Mouse (Mus musculus): ENCODE data around the gene Fth1. TPM values are rescaled to one million over a fixed set of nuclear protein-coding genes. Genes with fewer than 3 reads are reported as not detected.

The Fth1 gene
- polyA plus RNA-seq, 1 experiment from 2014 or later, result 1,529 TPM

GRCm38 (mm10) chr19:10011408-10011807, 31.0 kb downstream of the Fth1 start:
- Histone ChIP-seq H3K4me3 (ENCODE audit: low read depth, low read length) (no peak overlapping the region), H3K4me2 (ENCODE audit: low read length) (no peak overlapping the region), H3K36me3 (ENCODE audit: control insufficient read depth, insufficient read depth, low read length) (no peaks in the 10 kb centered on the region), H3K9me3 (ENCODE audit: control insufficient read depth, low read length) (no peaks in the 10 kb centered on the region), H3K9ac (ENCODE audit: low read length) (no peak overlapping the region), H3K27me3 (replicated peaks; ENCODE audit: control insufficient read depth, insufficient read depth, low read length) (no peaks in the 10 kb centered on the region), H3K4me1 (replicated peaks; ENCODE audit: control insufficient read depth, insufficient read depth, low read length) (peaks cover 36% of the 10 kb centered on the region), H3K27ac (ENCODE audit: low read depth) (no peak overlapping the region)
- WGBS, result 85% methylated on average over 1 of the region's 1 CpGs
- ATAC-seq (replicated peaks; ENCODE audit: low FRiP score, low TSS enrichment, low read depth), result no peak
- DNase-seq (ENCODE audit: low spot score), result no peak

GRCm38 (mm10) chr19:10012827-10013278, 32.5 kb downstream of the Fth1 start:
- 0 out of 2 replicates have a peak overlapping the region, but pooled peaks have one; percentile 0 for H3K4me2 ChIP-seq (ENCODE audit: low read length)
- WGBS, result 12% methylated on average over 6 of the region's 6 CpGs

GRCm38 (mm10) chr19:10013348-10013747, 33.0 kb downstream of the Fth1 start:
- H3K36me3 ChIP-seq (ENCODE audit: control insufficient read depth, insufficient read depth, low read length), result no peaks in the 10 kb centered on the region

More at GRCm38 (mm10) chr19:10012827-10013278, 32.5 kb downstream of the Fth1 start:
- H3K27me3 ChIP-seq (replicated peaks; ENCODE audit: control insufficient read depth, insufficient read depth, low read length), result no peaks in the 10 kb centered on the region
- peaks cover 42% of the 10 kb centered on the region for H3K4me1 ChIP-seq (replicated peaks; ENCODE audit: control insufficient read depth, insufficient read depth, low read length)
- ATAC-seq (replicated peaks; ENCODE audit: low FRiP score, low TSS enrichment, low read depth) (peak; percentile 58), DNase-seq (ENCODE audit: low spot score) (peak; percentile 74)
- H3K9ac ChIP-seq (ENCODE audit: low read length), result 0 out of 2 replicates have a peak overlapping the region, but pooled peaks have one; percentile 22
- H3K27ac ChIP-seq (ENCODE audit: low read depth), result peak overlapping the region; percentile 91
- no peaks in the 10 kb centered on the region for H3K9me3 ChIP-seq (ENCODE audit: control insufficient read depth, low read length)
- no peaks in the 10 kb centered on the region for H3K36me3 ChIP-seq (ENCODE audit: control insufficient read depth, insufficient read depth, low read length)
- no peak overlapping the region for H3K4me3 ChIP-seq (ENCODE audit: low read depth, low read length)

GRCm38 (mm10) chr19:10013913-10014312, 33.5 kb downstream of the Fth1 start:
- Histone ChIP-seq H3K4me3 (ENCODE audit: low read depth, low read length) (no peak overlapping the region), H3K27ac (ENCODE audit: low read depth) (peak overlapping the region; percentile 91), H3K4me1 (replicated peaks; ENCODE audit: control insufficient read depth, insufficient read depth, low read length) (peaks cover 48% of the 10 kb centered on the region), H3K27me3 (replicated peaks; ENCODE audit: control insufficient read depth, insufficient read depth, low read length) (no peaks in the 10 kb centered on the region), H3K9me3 (ENCODE audit: control insufficient read depth, low read length) (no peaks in the 10 kb centered on the region), H3K9ac (ENCODE audit: low read length) (no peak overlapping the region), H3K36me3 (ENCODE audit: control insufficient read depth, insufficient read depth, low read length) (no peaks in the 10 kb centered on the region), H3K4me2 (ENCODE audit: low read length) (no peak overlapping the region)
- ATAC-seq (replicated peaks; ENCODE audit: low FRiP score, low TSS enrichment, low read depth) (no peak), DNase-seq (ENCODE audit: low spot score) (no peak)
- 16% methylated on average over 5 of the region's 5 CpGs for WGBS

More at GRCm38 (mm10) chr19:10013348-10013747, 33.0 kb downstream of the Fth1 start:
- H3K9ac ChIP-seq (ENCODE audit: low read length), result no peak overlapping the region
- WGBS, result 17% methylated on average over 3 of the region's 3 CpGs
- DNase-seq (ENCODE audit: low spot score) (no peak), ATAC-seq (replicated peaks; ENCODE audit: low FRiP score, low TSS enrichment, low read depth) (no peak)
- H3K4me3 ChIP-seq (ENCODE audit: low read depth, low read length), result no peak overlapping the region
- H3K27ac ChIP-seq (ENCODE audit: low read depth), result peak overlapping the region; percentile 91
- peaks cover 43% of the 10 kb centered on the region for H3K4me1 ChIP-seq (replicated peaks; ENCODE audit: control insufficient read depth, insufficient read depth, low read length)
- H3K27me3 ChIP-seq (replicated peaks; ENCODE audit: control insufficient read depth, insufficient read depth, low read length), result no peaks in the 10 kb centered on the region
- H3K9me3 ChIP-seq (ENCODE audit: control insufficient read depth, low read length), result no peaks in the 10 kb centered on the region
- H3K4me2 ChIP-seq (ENCODE audit: low read length), result 0 out of 2 replicates have a peak overlapping the region, but pooled peaks have one; percentile 0

- DNase-seq (ENCODE audit: low spot score), result no peak
- peak overlapping the region; percentile 32 for H3K4me2 ChIP-seq (ENCODE audit: low read length)
- no peaks in the 10 kb centered on the region for H3K9me3 ChIP-seq (ENCODE audit: control insufficient read depth, low read length)
- ATAC-seq (replicated peaks; ENCODE audit: low FRiP score, low TSS enrichment, low read depth), result 0 out of 2 replicates have a peak, but pooled peaks have one; percentile 24
- H3K27me3 ChIP-seq (replicated peaks; ENCODE audit: control insufficient read depth, insufficient read depth, low read length), result no peaks in the 10 kb centered on the region
- H3K27ac ChIP-seq (ENCODE audit: low read depth), result 0 out of 2 replicates have a peak overlapping the region, but pooled peaks have one; percentile 17
- peaks cover 57% of the 10 kb centered on the region for H3K4me1 ChIP-seq (replicated peaks; ENCODE audit: control insufficient read depth, insufficient read depth, low read length)
- no peaks in the 10 kb centered on the region for H3K36me3 ChIP-seq (ENCODE audit: control insufficient read depth, insufficient read depth, low read length)
- WGBS, result 59% methylated on average over 13 of the region's 13 CpGs
- H3K4me3 ChIP-seq (ENCODE audit: low read depth, low read length), result no peak overlapping the region
- no peak overlapping the region for H3K9ac ChIP-seq (ENCODE audit: low read length)
Measured at GRCm38 (mm10) chr19:10014824-10015223, 34.4 kb downstream of the Fth1 start.

GRCm38 (mm10) chr19:10015442-10015841, 35.0 kb downstream of the Fth1 start:
- 63% methylated on average over 4 of the region's 4 CpGs for WGBS
- Histone ChIP-seq H3K27me3 (replicated peaks; ENCODE audit: control insufficient read depth, insufficient read depth, low read length) (no peaks in the 10 kb centered on the region), H3K27ac (ENCODE audit: low read depth) (0 out of 2 replicates have a peak overlapping the region, but pooled peaks have one; percentile 17), H3K4me2 (ENCODE audit: low read length) (0 out of 2 replicates have a peak overlapping the region, but pooled peaks have one; percentile 32), H3K9ac (ENCODE audit: low read length) (no peak overlapping the region), H3K4me3 (ENCODE audit: low read depth, low read length) (no peak overlapping the region), H3K4me1 (replicated peaks; ENCODE audit: control insufficient read depth, insufficient read depth, low read length) (peaks cover 57% of the 10 kb centered on the region), H3K9me3 (ENCODE audit: control insufficient read depth, low read length) (no peaks in the 10 kb centered on the region), H3K36me3 (ENCODE audit: control insufficient read depth, insufficient read depth, low read length) (no peaks in the 10 kb centered on the region)
- ATAC-seq (replicated peaks; ENCODE audit: low FRiP score, low TSS enrichment, low read depth), result no peak
- no peak for DNase-seq (ENCODE audit: low spot score)

GRCm38 (mm10) chr19:10016151-10016550, 35.8 kb downstream of the Fth1 start:
- H3K9ac ChIP-seq (ENCODE audit: low read length), result no peak overlapping the region
- no peaks in the 10 kb centered on the region for H3K27me3 ChIP-seq (replicated peaks; ENCODE audit: control insufficient read depth, insufficient read depth, low read length)
- H3K36me3 ChIP-seq (ENCODE audit: control insufficient read depth, insufficient read depth, low read length), result no peaks in the 10 kb centered on the region
- H3K27ac ChIP-seq (ENCODE audit: low read depth), result no peak overlapping the region
- DNase-seq (ENCODE audit: low spot score) (no peak), ATAC-seq (replicated peaks; ENCODE audit: low FRiP score, low TSS enrichment, low read depth) (no peak)
- no peak overlapping the region for H3K4me3 ChIP-seq (ENCODE audit: low read depth, low read length)
- H3K9me3 ChIP-seq (ENCODE audit: control insufficient read depth, low read length), result no peaks in the 10 kb centered on the region
- 76% methylated on average over 4 of the region's 4 CpGs for WGBS
- H3K4me2 ChIP-seq (ENCODE audit: low read length), result no peak overlapping the region
- H3K4me1 ChIP-seq (replicated peaks; ENCODE audit: control insufficient read depth, insufficient read depth, low read length), result peaks cover 57% of the 10 kb centered on the region

- no peaks in the 10 kb centered on the region for H3K36me3 ChIP-seq (ENCODE audit: control insufficient read depth, insufficient read depth, low read length)
- H3K9me3 ChIP-seq (ENCODE audit: control insufficient read depth, low read length), result no peaks in the 10 kb centered on the region
- H3K27ac ChIP-seq (ENCODE audit: low read depth), result peak overlapping the region; percentile 52; the same call in 1 of the 2 replicates
- no peaks in the 10 kb centered on the region for H3K27me3 ChIP-seq (replicated peaks; ENCODE audit: control insufficient read depth, insufficient read depth, low read length)
- H3K4me3 ChIP-seq (ENCODE audit: low read depth, low read length), result peak overlapping the region; percentile 57
- H3K9ac ChIP-seq (ENCODE audit: low read length), result peak overlapping the region; percentile 55
- DNase-seq (ENCODE audit: low spot score), result peak; percentile 90
- WGBS, result 7% methylated on average over 44 of the region's 44 CpGs
- H3K4me2 ChIP-seq (ENCODE audit: low read length), result peak overlapping the region; percentile 85
- ATAC-seq (replicated peaks; ENCODE audit: low FRiP score, low TSS enrichment, low read depth), result peak; percentile 96
- peaks cover 52% of the 10 kb centered on the region for H3K4me1 ChIP-seq (replicated peaks; ENCODE audit: control insufficient read depth, insufficient read depth, low read length)
Measured at GRCm38 (mm10) chr19:10017637-10018526, 37.5 kb downstream of the Fth1 start.
